Mouse (Mus musculus): Measurements from ENCODE around the gene H2-D1. TPM values are rescaled to one million over a fixed set of nuclear protein-coding genes. Genes with fewer than 3 reads are reported as not detected.
A peak's percentile ranks its signal among the peaks of the same experiment; 100 is the strongest.

H2-D1 gene
- polyA plus RNA-seq, 1 experiment: 98.1 TPM

- TF ChIP-seq CTCF (IDR thresholded peaks at IDR 0.05; ENCODE audit: borderline replicate concordance, insufficient read depth, low read length) (peak; percentile 80; the same call in 1 of the 2 replicates), POLR2A (IDR thresholded peaks at IDR 0.05; ENCODE audit: low read depth, low read length) (no peak)
- H3K4me1 ChIP-seq (ENCODE audit: control insufficient read depth, insufficient read depth, low read length): no peaks in the 10 kb centered on the region
- no peak overlapping the region for H3K27ac ChIP-seq (ENCODE audit: insufficient read depth, low read length)
These were observed 8.1 kb upstream of the H2-D1 start for GRCm38 (mm10) chr17:35254241-35255098.

DNA sequence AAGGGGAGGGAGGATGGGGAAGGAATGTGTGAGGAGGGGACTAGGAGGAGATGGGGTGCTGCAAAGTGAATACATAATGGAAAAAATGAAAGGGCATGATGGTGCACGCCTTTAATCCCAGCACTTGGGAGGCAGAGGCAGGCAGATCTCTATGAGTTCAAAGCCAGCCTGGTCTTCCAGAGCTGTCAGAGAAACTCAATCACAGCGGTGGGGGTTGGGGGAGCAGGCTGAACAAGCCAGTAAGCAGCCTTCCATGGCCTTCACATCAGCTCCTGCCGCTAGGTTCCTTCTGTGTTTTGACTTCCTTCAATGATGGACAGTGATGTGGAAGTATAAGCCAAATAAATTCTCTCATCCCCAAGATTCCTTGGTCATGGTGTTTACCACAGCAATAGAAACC is 7.2 kb upstream of the H2-D1 start:
- Histone ChIP-seq H3K27ac (ENCODE audit: insufficient read depth, low read length) (no peak overlapping the region), H3K4me3 (ENCODE audit: insufficient read depth, low read length) (no peak overlapping the region), H3K4me1 (ENCODE audit: control insufficient read depth, insufficient read depth, low read length) (no peaks in the 10 kb centered on the region)
- TF ChIP-seq POLR2A (IDR thresholded peaks at IDR 0.05; ENCODE audit: low read depth, low read length): no peak
- TF ChIP-seq CTCF (IDR thresholded peaks at IDR 0.05; ENCODE audit: borderline replicate concordance, insufficient read depth, low read length): no peak

More at GRCm38 (mm10) chr17:35254241-35255098, 8.1 kb upstream of the H2-D1 start:
- H3K4me3 ChIP-seq (ENCODE audit: insufficient read depth, low read length): no peak overlapping the region

DNA sequence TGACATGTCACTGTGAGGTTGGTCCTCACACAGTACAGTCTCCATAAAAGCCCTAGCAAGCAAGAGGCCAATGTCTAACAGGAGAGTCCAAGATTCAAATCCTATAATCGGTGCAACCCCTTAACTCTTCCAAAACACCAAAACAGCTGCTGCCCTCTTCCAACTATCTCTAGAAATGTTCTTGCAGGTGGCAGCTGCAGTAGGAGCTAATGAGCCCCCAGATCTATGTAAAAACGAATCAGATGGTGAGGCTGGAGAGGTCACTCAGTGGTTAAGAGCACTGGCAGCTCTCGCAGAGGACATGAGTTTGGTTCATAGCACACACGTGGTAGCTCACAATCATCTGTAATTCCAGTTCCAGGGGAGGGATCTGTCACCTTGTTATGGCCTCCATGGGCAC is 6.8 kb upstream of the H2-D1 start:
- no peak overlapping the region for H3K27ac ChIP-seq (ENCODE audit: insufficient read depth, low read length)
- no peaks in the 10 kb centered on the region for H3K4me1 ChIP-seq (ENCODE audit: control insufficient read depth, insufficient read depth, low read length)
- TF ChIP-seq CTCF (IDR thresholded peaks at IDR 0.05; ENCODE audit: borderline replicate concordance, insufficient read depth, low read length) (no peak), POLR2A (IDR thresholded peaks at IDR 0.05; ENCODE audit: low read depth, low read length) (no peak)
- H3K4me3 ChIP-seq (ENCODE audit: insufficient read depth, low read length): no peak overlapping the region

DNA sequence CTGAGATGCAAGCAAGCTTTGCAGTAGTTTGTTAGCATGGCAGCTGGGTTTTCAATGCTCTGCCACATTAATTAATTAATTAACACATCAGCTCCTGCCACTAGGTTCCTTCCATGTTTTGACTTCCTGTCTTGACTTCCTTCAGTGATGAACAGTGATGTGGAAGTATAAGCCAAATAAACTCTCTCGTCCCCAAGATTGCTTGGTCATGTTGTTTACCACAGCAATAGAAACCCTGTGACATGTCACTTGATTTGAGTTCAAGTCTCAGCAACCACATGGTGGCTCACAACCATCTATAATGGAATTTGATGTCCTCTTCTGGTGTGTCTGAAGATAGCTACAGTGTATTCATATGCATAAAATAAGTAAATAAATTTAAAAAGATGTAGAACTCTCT is 5.2 kb upstream of the H2-D1 start:
- TF ChIP-seq CTCF (IDR thresholded peaks at IDR 0.05; ENCODE audit: borderline replicate concordance, insufficient read depth, low read length) (no peak), POLR2A (IDR thresholded peaks at IDR 0.05; ENCODE audit: low read depth, low read length) (no peak)

GRCm38 (mm10) chr17:35257824-35258491 is 4.6 kb upstream of the H2-D1 start:
- peak overlapping the region; percentile 30; the same call in 1 of the 2 replicates for H3K4me3 ChIP-seq (ENCODE audit: insufficient read depth, low read length)
- no peak for TF ChIP-seq POLR2A (IDR thresholded peaks at IDR 0.05; ENCODE audit: low read depth, low read length)
- TF ChIP-seq CTCF (IDR thresholded peaks at IDR 0.05; ENCODE audit: borderline replicate concordance, insufficient read depth, low read length): 0 out of 2 replicates have a peak, but pooled peaks have one; percentile 32
- H3K27ac ChIP-seq (ENCODE audit: insufficient read depth, low read length): no peak overlapping the region
- H3K4me1 ChIP-seq (ENCODE audit: control insufficient read depth, insufficient read depth, low read length): no peaks in the 10 kb centered on the region

More for the DNA sequence above, 5.2 kb upstream of the H2-D1 start:
- H3K27ac ChIP-seq (ENCODE audit: insufficient read depth, low read length): no peak overlapping the region
- no peaks in the 10 kb centered on the region for H3K4me1 ChIP-seq (ENCODE audit: control insufficient read depth, insufficient read depth, low read length)
- no peak overlapping the region for H3K4me3 ChIP-seq (ENCODE audit: insufficient read depth, low read length)

GRCm38 (mm10) chr17:35258492-35259478 is 3.7 kb upstream of the H2-D1 start:
- H3K27ac ChIP-seq (ENCODE audit: insufficient read depth, low read length): no peak overlapping the region

DNA sequence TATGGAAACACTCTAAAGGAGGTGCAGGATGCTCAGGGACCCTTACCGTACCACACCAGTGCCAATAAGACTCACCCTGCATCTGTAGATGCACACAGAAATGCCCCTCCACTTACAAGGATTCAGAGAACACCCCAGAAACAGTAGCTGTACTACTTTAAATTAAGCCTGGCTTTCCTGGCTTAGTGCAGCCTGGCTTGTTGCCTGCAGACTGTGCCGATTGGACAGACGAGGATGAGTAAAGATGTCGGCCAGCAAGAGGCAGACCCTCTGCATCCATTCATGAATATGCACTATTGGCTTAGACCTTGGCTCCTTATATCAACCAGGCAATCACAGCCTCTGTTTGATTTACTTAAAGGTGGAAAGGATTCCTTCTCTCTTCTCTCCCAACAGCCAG is 2.9 kb upstream of the H2-D1 start:
- Histone ChIP-seq H3K4me3 (ENCODE audit: insufficient read depth, low read length) (no peak overlapping the region), H3K27ac (ENCODE audit: insufficient read depth, low read length) (no peak overlapping the region), H3K4me1 (ENCODE audit: control insufficient read depth, insufficient read depth, low read length) (no peaks in the 10 kb centered on the region)
- TF ChIP-seq CTCF (IDR thresholded peaks at IDR 0.05; ENCODE audit: borderline replicate concordance, insufficient read depth, low read length) (no peak), POLR2A (IDR thresholded peaks at IDR 0.05; ENCODE audit: low read depth, low read length) (no peak)

More at GRCm38 (mm10) chr17:35258492-35259478, 3.7 kb upstream of the H2-D1 start:
- H3K4me1 ChIP-seq (ENCODE audit: control insufficient read depth, insufficient read depth, low read length): no peaks in the 10 kb centered on the region
- no peak overlapping the region for H3K4me3 ChIP-seq (ENCODE audit: insufficient read depth, low read length)
- no peak for TF ChIP-seq POLR2A (IDR thresholded peaks at IDR 0.05; ENCODE audit: low read depth, low read length)
- no peak for TF ChIP-seq CTCF (IDR thresholded peaks at IDR 0.05; ENCODE audit: borderline replicate concordance, insufficient read depth, low read length)

GRCm38 (mm10) chr17:35261651-35262050 is 879 bp upstream of the H2-D1 start:
- no peaks in the 10 kb centered on the region for H3K4me1 ChIP-seq (ENCODE audit: control insufficient read depth, insufficient read depth, low read length)
- no peak overlapping the region for H3K27ac ChIP-seq (ENCODE audit: insufficient read depth, low read length)
- TF ChIP-seq CTCF (IDR thresholded peaks at IDR 0.05; ENCODE audit: borderline replicate concordance, insufficient read depth, low read length) (no peak), POLR2A (IDR thresholded peaks at IDR 0.05; ENCODE audit: low read depth, low read length) (no peak)
- no peak overlapping the region for H3K4me3 ChIP-seq (ENCODE audit: insufficient read depth, low read length)

- Histone ChIP-seq H3K4me1 (ENCODE audit: control insufficient read depth, insufficient read depth, low read length) (no peaks in the 10 kb centered on the region), H3K27ac (ENCODE audit: insufficient read depth, low read length) (no peak overlapping the region), H3K4me3 (ENCODE audit: insufficient read depth, low read length) (peak overlapping the region; percentile 56)
- no peak for TF ChIP-seq CTCF (IDR thresholded peaks at IDR 0.05; ENCODE audit: borderline replicate concordance, insufficient read depth, low read length)
- TF ChIP-seq POLR2A (IDR thresholded peaks at IDR 0.05; ENCODE audit: low read depth, low read length): no peak
These were observed 973 bp downstream of the H2-D1 start for GRCm38 (mm10) chr17:35263523-35263883.
